Mouse (Mus musculus): ENCODE measurements around the gene Wdr74. TPM values are rescaled to one million over a fixed set of nuclear protein-coding genes. Genes with fewer than 3 reads are reported as not detected.
"Not testable (repeated sequence)": the region's sequence is repeated elsewhere in the genome, so short reads cannot be mapped to it uniquely, and the experiment has no call there.

The Wdr74 gene
- polyA plus RNA-seq, 1 experiment from 2014 or later: 92.9 TPM

DNA sequence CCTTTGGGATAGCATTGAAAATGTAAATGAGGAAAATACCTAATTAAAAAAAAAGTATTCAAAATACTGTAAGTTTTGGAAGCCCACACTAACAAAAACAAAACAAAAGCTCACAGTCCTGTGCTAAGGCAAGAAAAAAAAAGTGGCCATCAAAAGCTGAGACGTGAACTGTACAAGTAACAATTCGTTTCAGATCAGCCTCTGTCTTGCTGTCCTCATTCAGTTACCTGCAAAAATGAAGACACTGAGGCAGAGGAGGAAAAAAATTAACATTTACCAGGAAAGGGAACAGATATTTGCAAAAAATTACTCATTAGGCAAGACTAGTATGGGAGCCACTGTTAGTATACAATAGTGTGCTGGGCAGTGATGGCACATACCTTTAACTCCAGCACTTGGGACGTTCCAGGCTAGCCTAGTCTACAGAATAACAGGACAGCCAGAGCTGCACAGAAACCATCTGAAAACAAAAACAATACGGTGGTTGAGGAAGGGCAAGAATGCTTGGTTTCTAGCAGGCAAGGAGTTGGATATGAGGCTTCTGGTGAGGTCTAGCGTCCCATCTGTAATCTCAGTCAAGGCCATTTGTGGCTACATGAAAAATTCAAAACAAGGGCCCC is 8.0 kb upstream of the Wdr74 start:
- H3K9ac ChIP-seq (ENCODE audit: low read length): no peak overlapping the region
- H3K4me3 ChIP-seq (ENCODE audit: low read depth, low read length): no peak overlapping the region
- WGBS: 30% methylated on average over 5 of the region's 5 CpGs
- no peaks in the 10 kb centered on the region for H3K9me3 ChIP-seq (ENCODE audit: control insufficient read depth, low read length)
- no peak overlapping the region for H3K4me2 ChIP-seq (ENCODE audit: low read depth, severe bottlenecking)
- DNase-seq (ENCODE audit: low spot score): no peak
- no peak for ATAC-seq (ENCODE audit: insufficient number of reproducible peaks, low FRiP score, low TSS enrichment, low read depth)
- H3K27ac ChIP-seq (replicated peaks; ENCODE audit: low read depth, low read length): no peak overlapping the region
- H3K4me1 ChIP-seq (ENCODE audit: control insufficient read depth, insufficient read depth, low read length): peaks cover 8% of the 10 kb centered on the region; the same call in 1 of the 2 replicates
- no peaks in the 10 kb centered on the region for H3K27me3 ChIP-seq (ENCODE audit: control insufficient read depth, insufficient read depth, low read length)
- H3K36me3 ChIP-seq (ENCODE audit: control insufficient read depth, insufficient read depth, low read length): peaks cover 17% of the 10 kb centered on the region

DNA sequence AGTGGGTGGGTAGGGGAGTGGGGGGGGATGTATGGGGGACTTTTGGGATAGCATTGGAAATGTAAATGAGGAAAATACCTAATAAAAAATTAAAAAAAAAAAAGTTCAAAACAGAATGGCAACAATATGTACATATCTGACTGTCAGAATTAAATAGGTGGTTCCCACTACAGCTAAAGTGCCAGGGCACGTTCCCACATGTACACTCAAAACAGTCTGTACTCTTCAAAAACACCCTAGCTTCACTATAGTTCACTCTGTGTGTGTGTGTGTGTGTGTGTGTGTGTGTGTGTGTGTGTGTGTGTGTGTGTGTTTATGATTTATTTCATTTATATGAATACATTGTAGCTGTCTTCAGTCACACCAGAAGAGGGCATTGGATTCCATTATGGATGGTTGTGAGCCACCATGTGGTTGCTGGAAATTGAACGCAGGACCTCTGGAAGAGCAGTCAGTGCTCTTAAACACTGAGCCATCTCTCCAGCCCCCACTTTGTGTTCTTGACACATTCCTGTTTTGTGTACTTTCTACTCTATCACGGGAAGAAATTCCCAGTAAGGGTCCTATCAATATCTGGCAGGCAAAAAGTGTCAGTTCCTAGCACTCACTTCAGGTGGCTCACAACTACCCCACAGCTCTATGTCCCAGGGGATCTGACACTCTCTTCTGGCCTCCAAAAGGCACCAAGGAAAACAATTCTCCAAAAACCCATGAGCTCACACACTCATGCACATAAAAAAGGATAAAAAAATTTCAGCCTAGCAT is 7.1 kb upstream of the Wdr74 start:
- 51% methylated on average over 3 of the region's 3 CpGs for WGBS

DNA sequence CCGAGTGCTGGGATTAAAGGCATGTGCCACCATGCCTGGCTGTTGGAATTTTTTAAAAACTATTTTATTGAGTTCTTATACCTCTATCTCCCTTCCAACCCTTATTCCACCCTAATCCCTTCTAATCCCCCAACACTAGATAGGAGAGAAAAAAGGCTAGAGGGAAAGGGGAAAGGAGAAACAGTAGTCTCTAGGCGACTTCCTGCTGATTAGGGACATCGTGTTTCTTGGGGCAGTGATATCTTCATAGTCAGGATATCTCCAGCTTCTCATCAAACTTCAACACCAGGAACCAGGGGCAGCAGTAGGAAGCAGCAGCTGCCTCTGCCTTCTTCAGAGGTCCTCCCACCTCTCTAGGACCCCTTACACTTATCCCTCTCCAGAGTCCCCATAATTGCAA is 1.3 kb upstream of the Wdr74 start:
- H3K27me3 ChIP-seq (ENCODE audit: control insufficient read depth, insufficient read depth, low read length): no peaks in the 10 kb centered on the region
- no peak overlapping the region for H3K9ac ChIP-seq (ENCODE audit: low read length)
- no peaks in the 10 kb centered on the region for H3K4me1 ChIP-seq (ENCODE audit: control insufficient read depth, insufficient read depth, low read length)
- no peak for ATAC-seq (ENCODE audit: insufficient number of reproducible peaks, low FRiP score, low TSS enrichment, low read depth)
- no peaks in the 10 kb centered on the region for H3K9me3 ChIP-seq (ENCODE audit: control insufficient read depth, low read length)
- 74% methylated on average over 3 of the region's 3 CpGs for WGBS
- H3K4me2 ChIP-seq (ENCODE audit: low read depth, severe bottlenecking): no peak overlapping the region
- H3K27ac ChIP-seq (replicated peaks; ENCODE audit: low read depth, low read length): no peak overlapping the region
- H3K36me3 ChIP-seq (ENCODE audit: control insufficient read depth, insufficient read depth, low read length): 0 out of 2 replicates have a peak, but pooled peaks cover 4% of the 10 kb centered on the region
- DNase-seq (ENCODE audit: low spot score): no peak
- no peak overlapping the region for H3K4me3 ChIP-seq (ENCODE audit: low read depth, low read length)

More for the DNA sequence above, 7.1 kb upstream of the Wdr74 start:
- not testable (repeated sequence) for H3K4me3 ChIP-seq (ENCODE audit: low read depth, low read length); H3K9ac ChIP-seq (ENCODE audit: low read length); H3K4me1 ChIP-seq (ENCODE audit: control insufficient read depth, insufficient read depth, low read length); H3K27ac ChIP-seq (replicated peaks; ENCODE audit: low read depth, low read length); H3K4me2 ChIP-seq (ENCODE audit: low read depth, severe bottlenecking); DNase-seq (ENCODE audit: low spot score); ATAC-seq (ENCODE audit: insufficient number of reproducible peaks, low FRiP score, low TSS enrichment, low read depth); H3K27me3 ChIP-seq (ENCODE audit: control insufficient read depth, insufficient read depth, low read length); H3K9me3 ChIP-seq (ENCODE audit: control insufficient read depth, low read length)
- peaks cover 17% of the 10 kb centered on the region for H3K36me3 ChIP-seq (ENCODE audit: control insufficient read depth, insufficient read depth, low read length)

- peak overlapping the region; percentile 89 for H3K9ac ChIP-seq (ENCODE audit: low read length)
- H3K9me3 ChIP-seq (ENCODE audit: control insufficient read depth, low read length): no peaks in the 10 kb centered on the region
- DNase-seq (ENCODE audit: low spot score) (no peak), ATAC-seq (ENCODE audit: insufficient number of reproducible peaks, low FRiP score, low TSS enrichment, low read depth) (no peak; the same call in 1 of the 2 replicates)
- H3K27me3 ChIP-seq (ENCODE audit: control insufficient read depth, insufficient read depth, low read length): no peaks in the 10 kb centered on the region
- WGBS: 2% methylated on average over 11 of the region's 11 CpGs
- peak overlapping the region; percentile 90 for H3K4me3 ChIP-seq (ENCODE audit: low read depth, low read length)
- H3K36me3 ChIP-seq (ENCODE audit: control insufficient read depth, insufficient read depth, low read length): peaks cover 14% of the 10 kb centered on the region
- 0 out of 2 replicates have a peak overlapping the region, but pooled peaks have one; percentile 8 for H3K27ac ChIP-seq (replicated peaks; ENCODE audit: low read depth, low read length)
- H3K4me1 ChIP-seq (ENCODE audit: control insufficient read depth, insufficient read depth, low read length): peaks cover 6% of the 10 kb centered on the region
- peak overlapping the region; percentile 84 for H3K4me2 ChIP-seq (ENCODE audit: low read depth, severe bottlenecking)
These were observed 487 bp downstream of the Wdr74 start for GRCm38 (mm10) chr19:8736160-8736467.

- Histone ChIP-seq H3K4me3 (ENCODE audit: low read depth, low read length) (no peak overlapping the region; the same call in 1 of the 2 replicates), H3K4me1 (ENCODE audit: control insufficient read depth, insufficient read depth, low read length) (peaks cover 9% of the 10 kb centered on the region), H3K27me3 (ENCODE audit: control insufficient read depth, insufficient read depth, low read length) (no peaks in the 10 kb centered on the region), H3K36me3 (ENCODE audit: control insufficient read depth, insufficient read depth, low read length) (peaks cover 18% of the 10 kb centered on the region), H3K9me3 (ENCODE audit: control insufficient read depth, low read length) (no peaks in the 10 kb centered on the region), H3K27ac (replicated peaks; ENCODE audit: low read depth, low read length) (no peak overlapping the region), H3K9ac (ENCODE audit: low read length) (no peak overlapping the region), H3K4me2 (ENCODE audit: low read depth, severe bottlenecking) (no peak overlapping the region)
- WGBS: 93% methylated on average over 7 of the region's 7 CpGs
- DNase-seq (ENCODE audit: low spot score) (no peak), ATAC-seq (ENCODE audit: insufficient number of reproducible peaks, low FRiP score, low TSS enrichment, low read depth) (no peak)
These were observed 3.3 kb downstream of the Wdr74 start for GRCm38 (mm10) chr19:8738911-8739310.

DNA sequence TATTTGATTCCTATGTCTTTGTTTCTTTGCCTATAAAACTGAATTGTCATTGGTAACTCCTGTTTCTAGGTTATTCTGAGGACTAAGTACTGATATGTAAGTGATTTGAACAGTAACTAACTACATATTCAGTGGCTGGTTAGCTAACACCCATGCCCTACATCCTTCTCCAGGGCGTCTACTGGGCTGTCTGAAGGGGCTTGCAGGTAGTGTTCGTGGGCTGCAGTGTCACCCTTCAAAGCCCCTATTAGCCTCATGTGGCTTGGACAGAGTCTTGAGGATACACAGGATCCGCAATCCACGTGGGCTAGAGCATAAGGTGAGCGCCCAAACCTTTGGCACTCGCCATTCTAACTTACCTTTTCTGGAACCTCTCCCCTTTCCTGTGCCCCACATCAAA is 4.0 kb downstream of the Wdr74 start:
- Histone ChIP-seq H3K36me3 (ENCODE audit: control insufficient read depth, insufficient read depth, low read length) (peaks cover 20% of the 10 kb centered on the region), H3K9me3 (ENCODE audit: control insufficient read depth, low read length) (no peaks in the 10 kb centered on the region), H3K27me3 (ENCODE audit: control insufficient read depth, insufficient read depth, low read length) (no peaks in the 10 kb centered on the region), H3K4me1 (ENCODE audit: control insufficient read depth, insufficient read depth, low read length) (peaks cover 9% of the 10 kb centered on the region), H3K4me3 (ENCODE audit: low read depth, low read length) (no peak overlapping the region), H3K9ac (ENCODE audit: low read length) (no peak overlapping the region), H3K4me2 (ENCODE audit: low read depth, severe bottlenecking) (no peak overlapping the region), H3K27ac (replicated peaks; ENCODE audit: low read depth, low read length) (no peak overlapping the region)
- no peak for DNase-seq (ENCODE audit: low spot score)
- no peak for ATAC-seq (ENCODE audit: insufficient number of reproducible peaks, low FRiP score, low TSS enrichment, low read depth)
- 88% methylated on average over 6 of the region's 6 CpGs for WGBS

DNA sequence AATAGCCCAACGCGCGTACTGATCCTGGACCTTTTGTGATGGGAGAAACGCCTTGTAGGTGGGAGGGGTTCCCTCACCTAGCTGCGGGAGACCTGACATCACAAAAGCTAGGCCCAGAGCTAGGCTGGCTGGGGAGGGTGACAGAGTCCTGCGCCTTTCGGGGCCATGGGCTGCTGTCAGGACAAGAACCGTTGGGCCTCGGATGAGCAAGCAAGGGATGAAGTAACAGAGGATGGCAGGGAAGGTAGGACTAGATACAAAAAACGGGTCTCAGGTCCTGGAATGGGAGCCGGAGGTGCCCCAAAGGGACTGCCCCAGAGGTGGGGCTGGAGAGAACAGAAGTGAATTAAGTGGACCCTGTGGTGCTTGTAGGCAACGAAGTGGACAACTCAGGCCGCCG is 5.0 kb downstream of the Wdr74 start, which contains the start of gene 1700092M07Rik:
Gene 1700092M07Rik (plus strand): TSS at position 116 of the 400 bp plus-strand sequence.
- peaks cover 27% of the 10 kb centered on the region for H3K36me3 ChIP-seq (ENCODE audit: control insufficient read depth, insufficient read depth, low read length)

GRCm38 (mm10) chr19:8741243-8741869 is 5.7 kb downstream of the Wdr74 start, which contains the start of gene Stx5a:
TSS of gene Stx5a (plus strand) at chr19:8741413.
- Histone ChIP-seq H3K36me3 (ENCODE audit: control insufficient read depth, insufficient read depth, low read length) (peaks cover 30% of the 10 kb centered on the region), H3K4me2 (ENCODE audit: low read depth, severe bottlenecking) (peak within 1 kb of the TSS; percentile 92), H3K9ac (ENCODE audit: low read length) (peak within 1 kb of the TSS; percentile 87), H3K27ac (replicated peaks; ENCODE audit: low read depth, low read length) (peak within 1 kb of the TSS; percentile 78), H3K4me1 (ENCODE audit: control insufficient read depth, insufficient read depth, low read length) (peaks cover 9% of the 10 kb centered on the region), H3K4me3 (ENCODE audit: low read depth, low read length) (peak within 1 kb of the TSS; percentile 97), H3K9me3 (ENCODE audit: control insufficient read depth, low read length) (no peaks in the 10 kb centered on the region), H3K27me3 (ENCODE audit: control insufficient read depth, insufficient read depth, low read length) (no peaks in the 10 kb centered on the region)
- peak; percentile 96 for DNase-seq (ENCODE audit: low spot score)
- peak; percentile 96 for ATAC-seq (ENCODE audit: insufficient number of reproducible peaks, low FRiP score, low TSS enrichment, low read depth)
- under 1% methylated on average over 36 of the region's 36 CpGs for WGBS

More for the DNA sequence above, 5.0 kb downstream of the Wdr74 start, which contains the start of gene 1700092M07Rik:
- Histone ChIP-seq H3K27ac (replicated peaks; ENCODE audit: low read depth, low read length) (peak within 1 kb of the TSS; percentile 77), H3K27me3 (ENCODE audit: control insufficient read depth, insufficient read depth, low read length) (no peaks in the 10 kb centered on the region), H3K4me2 (ENCODE audit: low read depth, severe bottlenecking) (peak within 1 kb of the TSS; percentile 27), H3K9ac (ENCODE audit: low read length) (peak within 1 kb of the TSS; percentile 77), H3K4me1 (ENCODE audit: control insufficient read depth, insufficient read depth, low read length) (peaks cover 9% of the 10 kb centered on the region), H3K4me3 (ENCODE audit: low read depth, low read length) (peak within 1 kb of the TSS; percentile 97), H3K9me3 (ENCODE audit: control insufficient read depth, low read length) (no peaks in the 10 kb centered on the region)
- WGBS: 71% methylated on average over 14 of the region's 14 CpGs
- no peak for DNase-seq (ENCODE audit: low spot score)
- ATAC-seq (ENCODE audit: insufficient number of reproducible peaks, low FRiP score, low TSS enrichment, low read depth): 0 out of 2 replicates have a peak, but pooled peaks have one; percentile 0

Measured in limb, embryonic 11.5 days (tissue).